Mouse (Mus musculus) c-Kit-positive CD71-positive TER-119-positive erythroid progenitor cells, embryonic 14.5 days (primary cell): ENCODE results near the gene Spast.

Experiments
- DNase-seq: peaks from one replicate; pipeline ENCODE4 v3.0.0-alpha.2; 2013; ENCODE audit warnings: low spot score

Gene Spast

GRCm38 (mm10) chr17:74424401-74425005, 85.7 kb downstream of the Spast start:
- DNase-seq = no peak

GRCm38 (mm10) chr17:74430074-74430473, 91.3 kb downstream of the Spast start:
- no peak for DNase-seq

GRCm38 (mm10) chr17:74431481-74431880, 92.7 kb downstream of the Spast start:
- no peak for DNase-seq

- DNase-seq = no peak
These were observed 93.8 kb downstream of the Spast start for GRCm38 (mm10) chr17:74432631-74433030.

- no peak for DNase-seq
These were observed 99.0 kb downstream of the Spast start for GRCm38 (mm10) chr17:74437762-74438161.

GRCm38 (mm10) chr17:74440486-74440885, 101.7 kb downstream of the Spast start:
- no peak for DNase-seq
